25 mouse cellular contexts compared by ENCODE assay signal in genomic region chr11:43092126-43092920, GRCm38 (mm10). TPM values are rescaled to one million over a fixed set of nuclear protein-coding genes. Genes with fewer than 3 reads are reported as not detected.
DNase-seq lines count a peak whose midpoint lies in the region; ATAC-seq and TF ChIP-seq lines count a peak whose summit lies in the region.
"Had no signal": no experiment of that assay in that cellular context is flagged by ENCODE, and none has a peak within 500 bp of the region (broad histone marks: within the 10 kb centered on the region; RNA-seq: fewer than 3 reads in every experiment).

No protein-coding gene starts in this region.

- 64% methylated on average over 14 of the region's 14 CpGs for WGBS in forebrain, embryonic 14.5 days
- 57% methylated on average over 14 of the region's 14 CpGs for WGBS in forebrain, embryonic 15.5 days

- H3K9me3 ChIP-seq in forebrain, embryonic 14.5 days (replicated peaks; ENCODE audit: control insufficient read depth, low read length): no peaks in the 10 kb centered on the region
- H3K9me3 ChIP-seq in forebrain, embryonic 15.5 days: no peaks in the 10 kb centered on the region
- H3K9me3 ChIP-seq: forebrain, embryonic 12.5 days; heart, embryonic 15.5 days; neural tube, embryonic 13.5 days had no signal

- H3K27me3 ChIP-seq in forebrain, embryonic 14.5 days (replicated peaks; ENCODE audit: control insufficient read depth, insufficient read depth, low read length): no peaks in the 10 kb centered on the region
- H3K27me3 ChIP-seq in forebrain, embryonic 15.5 days: no peaks in the 10 kb centered on the region
- H3K27me3 ChIP-seq: forebrain, embryonic 12.5 days; heart, embryonic 15.5 days; neural tube, embryonic 13.5 days had no signal

- no peak for ATAC-seq in forebrain, embryonic 14.5 days
- no peak for ATAC-seq in forebrain, embryonic 15.5 days (replicated peaks)

- DNase-seq in forebrain, embryonic 14.5 days (ENCODE audit: low spot score): peak; percentile 44
- DNase-seq in left cerebral cortex, adult 11 months (ENCODE audit: low spot score): peak; percentile 47
- no peak for DNase-seq in left cerebral cortex, postnatal 4 days
- peak in 1 of 2 experiments; percentile 34 for DNase-seq in left cerebral cortex, adult 2 months (ENCODE audit: extremely low spot score in 1 of 2, low spot score in 2 of 2)
- DNase-seq in telencephalon, adult 2 months (ENCODE audit: low read depth, low spot score): peak; percentile 76
- no peak for DNase-seq in spleen, postnatal 36 days (ENCODE audit: low spot score in 2 of 2)
- DNase-seq in adrenal gland, postnatal 4 days (ENCODE audit: low spot score in 2 of 2): no peak
- DNase-seq: adrenal gland, postnatal 10 days; cerebellum, adult 9-11 months; gastrocnemius, postnatal 10 days; heart, adult 18-20 months; kidney, adult 2 months; kidney, postnatal 14 days; lung, adult 2 months; thymus, postnatal 14 days had no signal

- H3K4me1 ChIP-seq in forebrain, embryonic 14.5 days (ENCODE audit: control insufficient read depth, insufficient read depth, low read length): no peaks in the 10 kb centered on the region
- H3K4me1 ChIP-seq in forebrain, embryonic 15.5 days: 0 out of 2 replicates have a peak, but pooled peaks cover 5% of the 10 kb centered on the region
- H3K4me1 ChIP-seq: forebrain, embryonic 12.5 days; heart, embryonic 15.5 days; neural tube, embryonic 13.5 days had no signal

- no peaks in the 10 kb centered on the region for H3K36me3 ChIP-seq in forebrain, embryonic 14.5 days (ENCODE audit: control insufficient read depth, insufficient read depth, low read length)
- H3K36me3 ChIP-seq in forebrain, embryonic 15.5 days: no peaks in the 10 kb centered on the region
- H3K36me3 ChIP-seq: forebrain, embryonic 12.5 days; heart, embryonic 15.5 days; neural tube, embryonic 13.5 days had no signal

- no peak overlapping the region for H3K27ac ChIP-seq in forebrain, embryonic 14.5 days (ENCODE audit: low read depth, low read length)
- H3K27ac ChIP-seq in forebrain, embryonic 15.5 days (replicated peaks): no peak overlapping the region
- peak overlapping the region; percentile 82 for H3K27ac ChIP-seq in left cerebral cortex, adult 2 months
- H3K27ac ChIP-seq: forebrain, embryonic 12.5 days; heart, embryonic 15.5 days; macrophage; neural tube, embryonic 13.5 days had no signal

- H3K4me3 ChIP-seq in forebrain, embryonic 14.5 days (ENCODE audit: low read depth, low read length): no peak overlapping the region
- no peak overlapping the region for H3K4me3 ChIP-seq in forebrain, embryonic 15.5 days
- no peak overlapping the region for H3K4me3 ChIP-seq in left cerebral cortex, adult 2 months
- H3K4me3 ChIP-seq: forebrain, embryonic 12.5 days; heart, embryonic 15.5 days; neural tube, embryonic 13.5 days had no signal

- intact Hi-C loops in left cerebral cortex, postnatal 4 days (cut with DNase I): no loop called here
- intact Hi-C loops in left cerebral cortex, adult 2 months (cut with DNase I): loop anchor here (2.0 to 10.0 kb wide), 4 partner anchors 38 to 568 kb away; no protein-coding TSS in a partner anchor

- H3K4me2 ChIP-seq in forebrain, embryonic 14.5 days (ENCODE audit: low read length): no peak overlapping the region
- H3K4me2 ChIP-seq in forebrain, embryonic 15.5 days (replicated peaks): no peak overlapping the region
- H3K4me2 ChIP-seq: forebrain, embryonic 12.5 days; heart, embryonic 15.5 days; liver, embryonic 11.5 days; midbrain, embryonic 11.5 days; neural tube, embryonic 13.5 days had no signal

- H3K9ac ChIP-seq in forebrain, embryonic 14.5 days (ENCODE audit: low read length): no peak overlapping the region
- no peak overlapping the region for H3K9ac ChIP-seq in forebrain, embryonic 15.5 days (replicated peaks)
- H3K9ac ChIP-seq: forebrain, embryonic 12.5 days; heart, embryonic 15.5 days; neural tube, embryonic 13.5 days had no signal

- no peak for TF ChIP-seq CTCF in left cerebral cortex, adult 2 months (IDR thresholded peaks at IDR 0.05)

RNA-seq across cellular contexts. Expression of gene Gm9972, which starts 56.8 kb away (rescaled TPM):
- not detected in 2 replicates for polyA plus RNA-seq in forebrain, embryonic 14.5 days (2014; fragmentation: Nextera tagmentation; extraction: Ambion mirVana)
- polyA plus RNA-seq in forebrain, embryonic 15.5 days (2015; fragmentation: Nextera tagmentation; extraction: Ambion mirVana): not detected in 2 replicates
- not detected for total RNA-seq in left cerebral cortex, postnatal 4 days (2021)
- not detected for total RNA-seq in left cerebral cortex, adult 2 months (2021)
- not detected for total RNA-seq in adrenal gland, postnatal 4 days (2021)
- total RNA-seq: adrenal gland, postnatal 10 days; gastrocnemius, postnatal 10 days; heart, adult 18-20 months; hematopoietic stem cell, adult 5-6 weeks; left cerebral cortex, postnatal 10 days had no signal
- polyA plus RNA-seq: forebrain, embryonic 12.5 days; heart, embryonic 15.5 days; kidney, adult 2 months; liver, embryonic 11.5 days; lung, adult 2 months; macrophage; midbrain, embryonic 11.5 days; neural tube, embryonic 13.5 days; spleen, adult 2 months had no signal

RNA-seq across cellular contexts. Expression of gene Atp10b, which starts 57.4 kb away (rescaled TPM):
- 0.16 and 0.28 TPM in 2 replicates for polyA plus RNA-seq in forebrain, embryonic 14.5 days (2014; fragmentation: Nextera tagmentation; extraction: Ambion mirVana)
- 0.13 and 0.23 TPM in 2 replicates for polyA plus RNA-seq in forebrain, embryonic 15.5 days (2015; fragmentation: Nextera tagmentation; extraction: Ambion mirVana)
- total RNA-seq in left cerebral cortex, postnatal 4 days (2021): 1 to 10 TPM; 2.2 to 2.3 TPM
- total RNA-seq in left cerebral cortex, adult 2 months (2021): under 1 TPM; 0.32 to 0.54 TPM
- total RNA-seq in adrenal gland, postnatal 4 days (2021): under 1 TPM; 0.62 TPM
- total RNA-seq: hematopoietic stem cell, adult 5-6 weeks had no signal
- polyA plus RNA-seq: heart, embryonic 15.5 days; liver, embryonic 11.5 days; macrophage; spleen, adult 2 months had no signal

Comparison
In these comparisons a context has a peak if more than half of its experiments do, and no peak if none do; other contexts are left out.
1. DNase-seq: peak in forebrain, embryonic 14.5 days (single experiment), left cerebral cortex, adult 11 months (single experiment) and telencephalon, adult 2 months (single experiment); none in left cerebral cortex, postnatal 4 days (single experiment), spleen, postnatal 36 days (0 of 2) and adrenal gland, postnatal 4 days (0 of 2).